Mouse (Mus musculus): ENCODE data around the gene Minos1. TPM values are rescaled to one million over a fixed set of nuclear protein-coding genes. Genes with fewer than 3 reads are reported as not detected.

The Minos1 gene
- polyA plus RNA-seq, 1 experiment from 2014 or later, result 378 TPM

DNA sequence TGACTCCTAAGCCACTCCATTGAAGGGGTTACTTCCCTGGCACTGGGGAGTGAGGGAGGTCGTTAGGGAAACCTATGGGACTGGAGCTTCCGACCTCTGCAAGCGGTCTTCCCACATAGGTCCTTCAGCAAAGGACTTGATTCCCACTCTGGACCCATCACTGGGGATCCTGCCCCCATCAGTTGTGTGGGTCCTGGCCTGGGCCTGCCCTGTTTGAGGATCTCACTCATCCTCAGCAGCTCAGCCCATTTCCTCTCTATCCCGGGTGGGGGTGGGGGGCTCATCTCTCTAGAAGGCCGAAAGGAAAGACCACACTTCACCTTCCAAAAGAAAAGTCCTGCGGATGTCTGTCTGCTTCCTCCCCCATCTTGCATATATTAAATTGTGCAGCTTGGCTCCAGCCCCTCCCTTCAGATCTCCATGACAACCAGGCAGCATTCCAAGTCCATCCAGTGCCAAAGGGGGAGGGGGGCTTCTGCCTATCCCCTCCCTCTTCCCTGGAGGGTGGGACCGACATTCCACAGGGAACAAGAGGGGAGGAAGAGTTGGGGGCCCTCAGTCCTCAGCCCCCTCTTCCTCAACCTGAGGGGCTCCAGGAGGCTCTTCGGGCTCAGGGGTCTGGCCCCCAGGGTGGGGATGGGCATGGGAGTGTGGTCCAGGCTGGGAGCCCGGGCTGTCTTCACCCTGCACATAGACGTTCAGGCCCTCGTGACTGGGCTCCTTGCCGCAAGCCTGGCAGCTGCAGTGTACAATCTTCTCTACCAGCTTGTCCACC, 47.9 kb downstream of the Minos1 start:
- Histone ChIP-seq H3K9me3 (ENCODE audit: control insufficient read depth, low read length) (no peaks in the 10 kb centered on the region), H3K27ac (ENCODE audit: low read depth, low read length) (peak overlapping the region; percentile 36), H3K27me3 (replicated peaks; ENCODE audit: control insufficient read depth, insufficient read depth, low read length) (no peaks in the 10 kb centered on the region), H3K36me3 (ENCODE audit: control insufficient read depth, insufficient read depth, low read length) (no peaks in the 10 kb centered on the region), H3K4me3 (ENCODE audit: low read length) (0 out of 2 replicates have a peak overlapping the region, but pooled peaks have one; percentile 5), H3K4me1 (ENCODE audit: control insufficient read depth, insufficient read depth, low read depth, low read length) (peaks cover 23% of the 10 kb centered on the region), H3K9ac (ENCODE audit: low read depth, low read length) (peak overlapping the region; percentile 50), H3K4me2 (ENCODE audit: low read length) (peak overlapping the region; percentile 45)
- peak; percentile 73 for ATAC-seq
- 14% methylated on average over 12 of the region's 12 CpGs for WGBS

DNA sequence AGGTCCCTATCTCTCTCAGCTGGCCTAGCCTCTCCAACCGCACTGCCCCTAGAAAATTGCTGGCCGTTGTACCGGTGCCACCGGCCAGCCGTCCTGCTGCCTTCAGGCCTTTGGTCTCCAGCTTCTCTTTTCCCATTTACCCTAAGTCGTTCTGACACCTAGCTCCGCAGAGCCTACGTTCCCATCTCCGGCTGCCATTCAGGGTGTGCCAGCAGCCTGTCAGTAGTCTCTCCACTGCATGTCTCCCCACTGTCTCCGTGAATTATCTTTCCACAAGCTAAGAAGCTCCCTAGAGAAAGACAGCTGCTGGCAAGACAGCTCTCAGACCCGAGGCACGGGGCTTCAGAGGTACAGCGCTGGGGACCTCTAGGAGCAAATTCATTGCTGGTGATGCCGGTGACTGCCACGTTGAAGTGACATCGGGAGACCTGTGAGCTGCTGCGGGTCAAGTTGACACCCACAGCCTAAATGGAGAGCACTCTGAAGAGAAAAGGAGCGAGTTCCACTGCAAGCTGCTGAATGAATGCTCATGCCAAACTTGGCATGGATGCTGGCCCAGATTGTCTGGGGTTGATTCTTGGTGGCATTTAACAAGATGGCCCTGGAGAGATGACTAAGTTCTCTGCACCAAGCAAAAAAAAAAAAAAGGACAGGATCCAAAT, 49.5 kb downstream of the Minos1 start:
- peaks cover 6% of the 10 kb centered on the region for H3K27me3 ChIP-seq (replicated peaks; ENCODE audit: control insufficient read depth, insufficient read depth, low read length)
- no peak for ATAC-seq
- no peak overlapping the region for H3K9ac ChIP-seq (ENCODE audit: low read depth, low read length)
- 56% methylated on average over 18 of the region's 18 CpGs for WGBS
- H3K4me2 ChIP-seq (ENCODE audit: low read length), result no peak overlapping the region
- H3K4me1 ChIP-seq (ENCODE audit: control insufficient read depth, insufficient read depth, low read depth, low read length), result peaks cover 23% of the 10 kb centered on the region
- no peaks in the 10 kb centered on the region for H3K36me3 ChIP-seq (ENCODE audit: control insufficient read depth, insufficient read depth, low read length)
- no peak overlapping the region for H3K4me3 ChIP-seq (ENCODE audit: low read length)
- H3K9me3 ChIP-seq (ENCODE audit: control insufficient read depth, low read length), result no peaks in the 10 kb centered on the region
- H3K27ac ChIP-seq (ENCODE audit: low read depth, low read length), result 0 out of 2 replicates have a peak overlapping the region, but pooled peaks have one; percentile 40

DNA sequence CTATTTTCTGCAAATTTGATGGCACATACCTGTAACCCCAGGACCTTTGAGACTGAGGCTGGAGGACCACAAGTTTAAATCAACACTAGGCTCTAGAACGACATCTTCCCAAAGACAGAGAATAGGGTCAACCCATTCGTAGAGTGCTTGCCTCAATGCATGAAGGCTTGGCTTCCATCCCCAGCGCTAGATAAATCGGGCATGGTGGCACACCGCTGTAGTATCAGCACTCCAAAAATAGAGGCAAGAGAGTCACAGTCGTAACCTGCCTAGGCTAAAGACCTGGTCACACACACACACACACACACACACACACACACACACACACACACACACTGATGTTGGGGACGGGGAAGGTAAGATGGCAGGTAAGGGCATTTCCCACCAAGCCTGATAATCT, 50.7 kb downstream of the Minos1 start:
- H3K9ac ChIP-seq (ENCODE audit: low read depth, low read length), result no peak overlapping the region
- WGBS, result 95% methylated on average over 7 of the region's 7 CpGs

DNA sequence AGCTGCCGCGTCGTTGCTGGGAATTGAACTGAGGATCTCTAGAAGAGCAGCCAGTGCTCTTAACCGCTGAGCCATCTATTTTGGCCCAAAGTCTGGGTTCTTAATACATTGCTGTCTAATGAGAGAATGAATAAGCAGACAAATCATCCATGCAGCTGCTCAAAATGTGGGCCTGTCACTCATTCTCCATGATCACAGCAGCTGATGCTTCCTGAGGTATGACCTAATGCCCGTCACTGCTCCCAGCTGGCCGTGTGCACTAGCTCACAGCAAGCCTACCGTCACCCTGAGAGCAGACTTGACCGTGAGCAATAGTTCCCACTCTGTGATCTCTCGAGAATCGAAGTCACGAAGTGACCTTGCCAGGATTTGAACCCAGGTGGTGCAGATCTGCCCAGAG, 51.5 kb downstream of the Minos1 start:
- no peak overlapping the region for H3K4me2 ChIP-seq (ENCODE audit: low read length)
- peaks cover 36% of the 10 kb centered on the region for H3K4me1 ChIP-seq (ENCODE audit: control insufficient read depth, insufficient read depth, low read depth, low read length)
- H3K4me3 ChIP-seq (ENCODE audit: low read length), result no peak overlapping the region
- 65% methylated on average over 11 of the region's 11 CpGs for WGBS
- H3K27ac ChIP-seq (ENCODE audit: low read depth, low read length), result no peak overlapping the region
- ATAC-seq, result no peak
- H3K9me3 ChIP-seq (ENCODE audit: control insufficient read depth, low read length), result no peaks in the 10 kb centered on the region
- H3K9ac ChIP-seq (ENCODE audit: low read depth, low read length), result no peak overlapping the region
- H3K27me3 ChIP-seq (replicated peaks; ENCODE audit: control insufficient read depth, insufficient read depth, low read length), result peaks cover 20% of the 10 kb centered on the region
- no peaks in the 10 kb centered on the region for H3K36me3 ChIP-seq (ENCODE audit: control insufficient read depth, insufficient read depth, low read length)

More for the DNA sequence above, 50.7 kb downstream of the Minos1 start:
- Histone ChIP-seq H3K9me3 (ENCODE audit: control insufficient read depth, low read length) (no peaks in the 10 kb centered on the region), H3K27ac (ENCODE audit: low read depth, low read length) (no peak overlapping the region), H3K4me3 (ENCODE audit: low read length) (no peak overlapping the region), H3K36me3 (ENCODE audit: control insufficient read depth, insufficient read depth, low read length) (no peaks in the 10 kb centered on the region), H3K4me1 (ENCODE audit: control insufficient read depth, insufficient read depth, low read depth, low read length) (peaks cover 29% of the 10 kb centered on the region), H3K27me3 (replicated peaks; ENCODE audit: control insufficient read depth, insufficient read depth, low read length) (peaks cover 15% of the 10 kb centered on the region), H3K4me2 (ENCODE audit: low read length) (no peak overlapping the region)
- ATAC-seq, result no peak

DNA sequence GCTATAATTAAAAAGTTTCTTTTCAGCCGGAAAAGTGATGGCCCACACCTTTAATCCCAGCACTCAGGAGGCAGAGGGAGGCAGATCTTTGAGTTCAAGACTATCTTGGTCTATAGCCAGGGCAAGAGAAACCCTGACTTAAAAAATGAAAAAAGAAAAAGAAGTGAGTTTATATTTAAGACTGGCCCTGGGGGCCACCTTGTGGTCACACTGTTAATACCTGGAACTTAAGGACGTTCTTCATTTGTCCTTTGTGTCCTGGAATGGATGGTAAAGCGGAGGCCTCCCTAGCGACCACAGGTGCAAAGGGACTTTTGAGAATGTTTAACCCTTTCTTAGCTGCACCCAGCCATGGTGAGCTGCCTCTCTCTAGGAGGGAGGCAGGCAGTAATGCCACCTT, 52.2 kb downstream of the Minos1 start:
- ATAC-seq, result no peak
- Histone ChIP-seq H3K4me3 (ENCODE audit: low read length) (no peak overlapping the region), H3K9ac (ENCODE audit: low read depth, low read length) (no peak overlapping the region), H3K9me3 (ENCODE audit: control insufficient read depth, low read length) (no peaks in the 10 kb centered on the region), H3K36me3 (ENCODE audit: control insufficient read depth, insufficient read depth, low read length) (no peaks in the 10 kb centered on the region), H3K4me1 (ENCODE audit: control insufficient read depth, insufficient read depth, low read depth, low read length) (peaks cover 41% of the 10 kb centered on the region), H3K27me3 (replicated peaks; ENCODE audit: control insufficient read depth, insufficient read depth, low read length) (peaks cover 27% of the 10 kb centered on the region), H3K27ac (ENCODE audit: low read depth, low read length) (no peak overlapping the region), H3K4me2 (ENCODE audit: low read length) (no peak overlapping the region)
- 17% methylated on average over 4 of the region's 4 CpGs for WGBS

DNA sequence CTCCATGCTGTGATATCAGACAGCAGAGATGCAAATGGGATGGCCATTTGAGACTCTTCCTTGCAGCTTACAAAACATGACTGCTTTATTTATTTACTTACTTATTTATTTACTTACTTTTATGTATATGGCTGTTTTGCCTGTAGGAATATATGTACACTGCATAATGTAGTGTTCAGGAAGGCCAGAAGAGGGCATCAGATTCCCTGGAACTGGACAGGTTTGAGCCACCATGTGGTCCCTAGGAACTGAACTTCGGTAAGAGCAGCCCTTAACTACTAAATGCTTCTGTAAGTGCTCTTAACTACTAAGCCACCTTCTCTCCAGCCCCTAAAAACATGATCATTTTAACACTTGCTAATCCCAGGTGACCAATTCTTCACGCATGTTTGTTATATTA, 52.6 kb downstream of the Minos1 start:
- peaks cover 37% of the 10 kb centered on the region for H3K4me1 ChIP-seq (ENCODE audit: control insufficient read depth, insufficient read depth, low read depth, low read length)
- H3K27me3 ChIP-seq (replicated peaks; ENCODE audit: control insufficient read depth, insufficient read depth, low read length), result peaks cover 32% of the 10 kb centered on the region
- H3K9ac ChIP-seq (ENCODE audit: low read depth, low read length), result no peak overlapping the region
- no peak overlapping the region for H3K4me3 ChIP-seq (ENCODE audit: low read length)
- ATAC-seq, result no peak
- H3K9me3 ChIP-seq (ENCODE audit: control insufficient read depth, low read length), result no peaks in the 10 kb centered on the region
- H3K27ac ChIP-seq (ENCODE audit: low read depth, low read length), result no peak overlapping the region
- WGBS, result 35% methylated on average over 2 of the region's 2 CpGs
- no peak overlapping the region for H3K4me2 ChIP-seq (ENCODE audit: low read length)
- no peaks in the 10 kb centered on the region for H3K36me3 ChIP-seq (ENCODE audit: control insufficient read depth, insufficient read depth, low read length)

DNA sequence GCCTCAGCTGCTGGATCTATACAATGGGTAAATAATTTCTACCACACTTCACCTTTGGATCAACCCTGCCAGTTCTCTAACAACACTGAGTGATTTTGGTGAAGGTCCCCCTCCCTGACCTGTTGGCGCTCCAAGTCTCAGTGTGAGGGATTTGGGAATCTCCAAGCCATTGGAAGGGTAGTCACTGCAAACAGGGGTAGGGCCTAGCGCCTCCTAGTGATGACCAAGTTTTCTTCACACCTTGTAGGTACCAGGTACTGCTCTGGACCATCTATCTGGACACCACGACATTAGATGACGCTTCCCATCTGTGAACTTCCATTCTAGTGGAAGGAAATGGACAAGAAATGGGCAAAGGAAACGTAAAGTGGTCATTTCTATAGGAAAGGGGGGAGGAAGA, 55.0 kb downstream of the Minos1 start:
- H3K4me3 ChIP-seq (ENCODE audit: low read length), result peak overlapping the region; percentile 71
- ATAC-seq, result no peak
- H3K9me3 ChIP-seq (ENCODE audit: control insufficient read depth, low read length), result no peaks in the 10 kb centered on the region
- peaks cover 38% of the 10 kb centered on the region for H3K27me3 ChIP-seq (replicated peaks; ENCODE audit: control insufficient read depth, insufficient read depth, low read length)
- H3K27ac ChIP-seq (ENCODE audit: low read depth, low read length), result no peak overlapping the region
- H3K4me2 ChIP-seq (ENCODE audit: low read length), result peak overlapping the region; percentile 94
- no peak overlapping the region for H3K9ac ChIP-seq (ENCODE audit: low read depth, low read length)
- H3K36me3 ChIP-seq (ENCODE audit: control insufficient read depth, insufficient read depth, low read length), result no peaks in the 10 kb centered on the region
- H3K4me1 ChIP-seq (ENCODE audit: control insufficient read depth, insufficient read depth, low read depth, low read length), result peaks cover 21% of the 10 kb centered on the region
- 20% methylated on average over 5 of the region's 5 CpGs for WGBS

DNA sequence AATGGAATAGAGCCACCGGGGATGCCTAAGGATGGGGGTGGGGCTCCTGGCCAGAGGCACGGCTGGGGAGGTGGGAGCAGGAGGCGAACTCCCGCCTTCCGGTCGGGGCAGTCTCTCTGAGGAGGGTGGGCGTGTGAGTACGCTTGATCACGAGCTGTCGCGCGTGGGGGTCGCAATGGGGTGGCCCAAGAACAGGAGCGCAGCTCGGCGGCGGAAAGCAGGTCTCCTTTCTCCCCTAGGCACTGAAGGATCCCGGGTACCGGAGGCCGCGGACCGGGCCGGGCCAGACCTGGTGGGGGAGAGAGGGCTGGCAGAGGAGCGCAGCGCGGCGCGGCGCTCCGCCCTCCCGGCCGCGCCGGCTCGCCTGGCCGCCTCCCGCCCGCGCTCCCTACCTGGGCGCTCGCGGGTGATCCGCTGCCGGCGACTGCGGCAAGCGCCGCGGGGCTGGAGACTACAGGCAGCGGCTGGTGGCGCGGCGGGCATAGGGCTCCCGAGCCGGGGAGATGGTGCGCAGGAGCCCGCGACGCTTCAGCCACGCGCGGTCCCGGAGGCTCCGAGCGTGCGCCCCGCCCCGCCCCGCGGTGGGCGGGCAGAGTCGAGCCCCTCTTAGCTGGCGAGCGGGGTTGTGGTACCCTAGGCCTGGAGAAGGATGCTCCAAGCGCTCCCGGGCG, 55.7 kb downstream of the Minos1 start, which contains the start of gene Htr6:
Gene Htr6 (minus strand): TSS at position 530 of the 671 bp plus-strand sequence.
- H3K36me3 ChIP-seq (ENCODE audit: control insufficient read depth, insufficient read depth, low read length), result no peaks in the 10 kb centered on the region
- H3K27ac ChIP-seq (ENCODE audit: low read depth, low read length), result peak within 1 kb of the TSS; percentile 23; the same call in 1 of the 2 replicates
- no peaks in the 10 kb centered on the region for H3K9me3 ChIP-seq (ENCODE audit: control insufficient read depth, low read length)
- WGBS, result under 1% methylated on average over 77 of the region's 77 CpGs
- H3K9ac ChIP-seq (ENCODE audit: low read depth, low read length), result peak within 1 kb of the TSS; percentile 78
- peak within 1 kb of the TSS; percentile 71 for H3K4me3 ChIP-seq (ENCODE audit: low read length)
- peaks cover 21% of the 10 kb centered on the region for H3K4me1 ChIP-seq (ENCODE audit: control insufficient read depth, insufficient read depth, low read depth, low read length)
- peaks cover 38% of the 10 kb centered on the region for H3K27me3 ChIP-seq (replicated peaks; ENCODE audit: control insufficient read depth, insufficient read depth, low read length)
- peak within 1 kb of the TSS; percentile 94 for H3K4me2 ChIP-seq (ENCODE audit: low read length)
- peak; percentile 51 for ATAC-seq

DNA sequence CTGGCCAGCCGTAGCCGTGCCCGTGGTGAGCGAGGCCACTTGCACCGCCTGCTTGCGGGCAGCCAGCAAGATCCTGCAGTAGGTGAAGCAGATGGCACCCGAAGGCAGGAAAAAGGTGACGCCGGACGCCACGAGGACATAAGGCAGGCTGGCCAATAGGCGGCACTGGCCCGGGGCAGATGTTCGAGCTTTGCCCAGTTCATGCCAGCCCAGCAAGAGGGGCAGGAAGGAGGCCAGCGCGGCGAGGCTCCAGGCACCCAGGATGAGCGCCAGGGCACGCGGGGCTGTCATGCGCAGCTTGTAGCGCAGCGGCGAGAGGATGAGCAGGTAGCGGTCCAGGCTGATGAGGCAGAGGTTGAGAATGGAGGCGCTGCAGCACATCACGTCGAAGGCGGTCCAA, 56.9 kb downstream of the Minos1 start:
- WGBS, result 14% methylated on average over 29 of the region's 29 CpGs
- Histone ChIP-seq H3K27ac (ENCODE audit: low read depth, low read length) (no peak overlapping the region), H3K9me3 (ENCODE audit: control insufficient read depth, low read length) (no peaks in the 10 kb centered on the region), H3K36me3 (ENCODE audit: control insufficient read depth, insufficient read depth, low read length) (no peaks in the 10 kb centered on the region), H3K4me2 (ENCODE audit: low read length) (peak overlapping the region; percentile 94), H3K4me3 (ENCODE audit: low read length) (peak overlapping the region; percentile 71), H3K27me3 (replicated peaks; ENCODE audit: control insufficient read depth, insufficient read depth, low read length) (peaks cover 38% of the 10 kb centered on the region), H3K9ac (ENCODE audit: low read depth, low read length) (peak overlapping the region; percentile 50), H3K4me1 (ENCODE audit: control insufficient read depth, insufficient read depth, low read depth, low read length) (peaks cover 20% of the 10 kb centered on the region)
- ATAC-seq, result 0 out of 2 replicates have a peak, but pooled peaks have one; percentile 12

All from hindbrain, embryonic 16.5 days (tissue).